Mouse (Mus musculus): ENCODE measurements around the gene Pcnp. TPM values are rescaled to one million over a fixed set of nuclear protein-coding genes. Genes with fewer than 3 reads are reported as not detected.
"Not testable (repeated sequence)": the region's sequence is repeated elsewhere in the genome, so short reads cannot be mapped to it uniquely, and the experiment has no call there.

The Pcnp gene
- total RNA-seq, 2 experiments from 2014 or later: 55.9 to 62.6 TPM

DNA sequence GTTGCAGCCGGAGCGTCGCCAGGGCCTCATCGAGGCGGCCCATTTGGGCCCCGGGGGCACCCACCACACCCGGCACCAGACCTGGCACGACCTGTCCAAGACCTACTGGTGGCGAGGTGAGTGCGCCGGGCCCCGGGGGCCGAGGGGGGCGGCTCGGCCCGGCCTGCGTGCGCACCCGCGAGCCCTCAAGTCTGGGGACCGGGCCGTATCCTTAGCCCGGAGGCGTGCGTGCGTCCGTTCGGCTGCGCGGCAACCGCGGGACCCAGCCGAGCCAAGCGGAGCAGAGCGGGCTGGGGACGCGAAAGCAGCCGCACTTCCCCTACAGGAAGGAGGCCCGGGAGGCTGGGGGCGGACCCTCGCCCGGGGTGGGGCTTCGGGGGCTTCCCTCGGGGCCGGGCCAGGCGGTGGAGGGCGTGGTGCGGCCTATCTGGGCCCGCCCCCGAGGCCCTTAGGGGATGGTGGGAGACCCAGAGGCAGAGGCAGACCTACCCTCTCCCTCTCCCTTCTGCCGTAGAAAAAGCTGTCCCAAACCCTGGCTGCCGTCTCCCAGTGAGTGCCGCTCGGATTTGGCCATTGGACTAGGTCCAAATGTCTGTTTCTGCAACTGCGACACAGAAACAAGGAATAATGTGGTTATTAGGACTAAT lies 55.2 kb downstream of the Pcnp start:
- Histone ChIP-seq H3K27ac (peak overlapping the region; percentile 96), H3K4me3 (peak overlapping the region; percentile 93)
- TF ChIP-seq CTCF (IDR thresholded peaks at IDR 0.05): no peak
- peak; percentile 96 for DNase-seq
- intact Hi-C loops (cut with DNase I): loop anchor here (2.0 to 5.0 kb wide), 2 partner anchors 54 to 103 kb away; partner anchors contain the start of gene Pcnp

DNA sequence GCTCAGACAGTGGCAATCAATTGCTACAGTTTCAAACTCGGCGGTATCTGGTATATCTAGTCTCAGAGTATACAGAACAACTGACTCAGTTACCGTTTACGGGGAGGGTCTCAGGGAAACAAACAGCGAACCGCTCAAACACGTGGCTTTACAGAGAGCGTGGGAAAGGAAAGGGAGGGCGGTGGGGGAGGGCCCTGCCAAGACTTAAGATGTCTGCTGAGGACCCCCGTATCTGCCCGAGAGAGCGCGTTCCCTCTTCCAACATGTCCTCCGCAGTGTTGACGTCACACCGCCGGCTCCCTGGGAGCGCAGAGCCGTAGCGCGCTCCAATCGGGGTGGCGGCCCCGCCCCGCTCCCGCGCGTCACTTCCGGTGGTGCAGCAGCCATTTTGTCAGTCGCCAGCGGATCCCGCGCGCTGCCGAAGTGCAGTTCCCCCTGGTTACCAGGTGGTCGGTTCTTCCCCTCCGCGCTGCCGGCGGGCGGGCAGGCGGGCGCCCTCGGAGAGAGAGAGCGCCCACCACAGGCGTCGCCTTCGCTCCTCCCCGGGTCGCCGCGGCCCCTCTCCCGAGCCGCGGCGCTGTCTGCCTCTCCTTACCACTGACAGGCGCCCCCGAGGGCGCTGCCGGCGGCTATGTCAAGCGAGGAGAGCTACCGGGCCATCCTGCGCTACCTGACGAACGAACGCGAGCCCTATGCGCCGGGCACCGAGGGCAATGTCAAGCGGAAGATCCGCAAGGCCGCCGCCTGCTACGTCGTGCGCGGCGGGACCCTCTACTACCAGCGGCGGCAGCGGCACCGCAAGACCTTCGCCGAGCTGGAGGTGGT lies 55.9 kb downstream of the Pcnp start, which contains the start of gene Zbtb11:
Zbtb11 (plus strand) TSS at position 453 of the 825 bp plus-strand sequence.
- peak within 1 kb of the TSS; percentile 93 for H3K4me3 ChIP-seq
- intact Hi-C loops (cut with DNase I): loop anchor here (2.0 to 5.0 kb wide), 2 partner anchors 55 to 104 kb away; partner anchors contain the start of gene Pcnp
- peak; percentile 29; the same call in 1 of the 2 replicates for TF ChIP-seq CTCF (IDR thresholded peaks at IDR 0.05)
- DNase-seq: peak; percentile 100
- peak within 1 kb of the TSS; percentile 96 for H3K27ac ChIP-seq

DNA sequence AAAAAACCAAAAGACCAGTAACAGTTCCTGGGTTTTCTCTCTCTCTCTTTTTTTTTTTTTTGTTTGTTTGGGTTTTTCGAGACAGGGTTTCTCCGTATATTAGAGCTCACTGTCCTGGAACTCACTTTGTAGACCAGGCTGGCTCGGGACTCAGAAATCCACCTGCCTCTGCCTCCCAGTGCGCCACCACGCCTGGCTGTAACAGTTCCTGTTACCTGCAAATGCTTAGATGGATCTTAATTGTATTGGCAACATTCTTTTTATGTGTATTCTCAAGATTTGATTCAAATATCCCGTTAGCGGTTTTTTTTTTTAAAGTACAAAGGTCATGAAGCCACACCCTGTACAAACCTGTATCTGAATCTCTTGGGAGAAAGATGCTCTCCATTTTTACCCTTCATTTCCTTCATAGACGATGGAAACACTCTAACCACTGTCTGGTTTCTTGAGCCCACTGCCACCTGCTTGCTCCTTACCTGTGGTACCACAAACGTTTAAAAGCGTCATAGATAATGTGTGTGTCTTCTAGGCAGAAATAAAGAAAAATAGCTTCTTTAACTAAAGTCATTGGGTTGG lies 56.8 kb downstream of the Pcnp start:
- H3K27ac ChIP-seq: peak overlapping the region; percentile 96
- intact Hi-C loops (cut with DNase I): loop anchor here (5.0 kb wide), 1 partner anchor 105 kb away; no protein-coding TSS in a partner anchor
- no peak for TF ChIP-seq CTCF (IDR thresholded peaks at IDR 0.05)
- DNase-seq: no peak
- peak overlapping the region; percentile 93 for H3K4me3 ChIP-seq

DNA sequence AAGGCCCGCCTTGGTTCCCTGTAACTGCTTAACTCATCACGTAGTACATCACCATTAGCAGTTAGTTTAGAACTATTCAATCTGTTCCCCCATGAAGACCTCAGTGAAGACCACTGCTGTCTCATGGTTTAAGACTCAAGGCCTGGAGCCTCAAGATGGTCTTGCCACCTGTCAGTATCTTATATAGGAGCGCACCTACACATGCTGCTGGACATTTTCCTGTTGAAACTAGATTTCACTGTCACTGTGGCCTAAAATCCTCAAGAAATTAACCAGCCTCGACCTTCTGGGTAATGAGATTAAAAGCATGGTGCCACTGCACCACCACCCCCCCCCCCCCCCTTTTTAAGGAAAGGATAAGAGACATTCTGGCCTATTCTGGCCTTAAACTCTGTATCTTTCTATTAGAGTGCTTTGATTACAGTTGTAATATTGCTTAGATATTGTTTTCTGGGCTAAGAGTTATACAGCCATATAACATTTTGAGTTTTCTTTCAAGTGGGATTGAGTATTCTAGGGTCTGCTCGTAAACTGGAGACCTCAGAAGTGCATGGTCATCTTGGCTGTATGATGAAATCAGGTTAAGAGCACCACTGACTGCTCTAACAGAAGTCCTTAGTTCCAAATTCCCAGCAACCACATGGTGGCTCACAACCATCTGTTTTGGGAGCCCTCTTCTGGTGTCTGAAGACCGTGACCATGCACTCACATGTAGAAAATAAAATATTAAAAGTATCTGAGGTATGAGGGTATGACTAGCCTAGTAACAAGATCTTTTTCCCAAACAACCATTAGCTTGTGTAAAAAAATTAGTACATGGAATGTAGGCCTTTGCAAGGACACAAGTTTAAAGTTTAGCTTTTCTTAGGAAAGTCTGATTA lies 57.6 kb downstream of the Pcnp start:
- Histone ChIP-seq H3K27ac (no peak overlapping the region), H3K4me3 (no peak overlapping the region; the same call in 1 of the 2 replicates)
- intact Hi-C loops (cut with DNase I): loop anchor here (5.0 kb wide), 1 partner anchor 105 kb away; no protein-coding TSS in a partner anchor
- no peak for TF ChIP-seq CTCF (IDR thresholded peaks at IDR 0.05)
- DNase-seq: no peak

DNA sequence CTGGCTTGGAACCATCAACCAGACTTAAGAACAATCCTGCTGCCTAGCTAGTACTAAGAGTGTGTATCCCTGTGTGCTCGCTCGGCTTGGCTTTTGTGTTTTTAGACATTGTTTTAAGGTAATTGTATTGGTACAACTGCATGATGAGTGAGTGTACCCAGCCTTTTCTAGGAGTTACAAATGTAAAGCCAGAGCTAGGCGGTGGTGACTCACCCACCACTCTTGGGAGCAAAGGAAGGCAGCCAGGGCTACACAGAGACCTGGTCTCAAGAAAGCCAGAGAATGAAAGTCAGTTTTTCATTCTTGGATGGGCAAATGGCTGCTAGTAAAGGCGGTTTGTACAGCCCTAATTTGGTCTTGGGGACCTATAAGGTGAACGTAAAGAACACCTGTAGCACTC lies 59.1 kb downstream of the Pcnp start:
- Histone ChIP-seq H3K27ac (no peak overlapping the region), H3K4me3 (no peak overlapping the region)
- no peak for DNase-seq
- no peak for TF ChIP-seq CTCF (IDR thresholded peaks at IDR 0.05)
- intact Hi-C loops (cut with DNase I): loop anchor here (5.0 kb wide), 1 partner anchor 107 kb away; no protein-coding TSS in a partner anchor

DNA sequence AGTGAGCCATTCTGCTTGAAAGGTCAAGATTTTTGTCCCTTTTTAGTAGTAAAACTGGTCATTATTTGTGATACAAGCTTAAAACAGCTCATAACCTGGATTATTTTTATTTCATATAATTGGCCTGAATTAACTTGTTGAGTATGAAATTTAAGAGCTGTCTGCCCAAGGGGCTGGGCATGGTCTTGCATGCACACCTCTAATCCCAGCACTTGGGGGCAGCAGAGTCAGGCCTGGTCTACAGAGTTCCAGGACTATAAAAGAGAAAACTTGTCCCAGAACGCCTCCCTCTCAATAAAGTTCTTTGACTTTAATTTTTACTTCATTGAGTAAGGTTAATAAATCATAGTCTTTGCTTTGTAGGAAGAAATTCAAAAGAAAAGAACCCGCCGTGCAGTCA lies 60.4 kb downstream of the Pcnp start:
- H3K27ac ChIP-seq: peak overlapping the region; percentile 35; the same call in 1 of the 2 replicates
- H3K4me3 ChIP-seq: 0 out of 2 replicates have a peak overlapping the region, but pooled peaks have one; percentile 4
- DNase-seq: peak; percentile 53
- peak; percentile 74 for TF ChIP-seq CTCF (IDR thresholded peaks at IDR 0.05)
- intact Hi-C loops (cut with DNase I): no loop called here

DNA sequence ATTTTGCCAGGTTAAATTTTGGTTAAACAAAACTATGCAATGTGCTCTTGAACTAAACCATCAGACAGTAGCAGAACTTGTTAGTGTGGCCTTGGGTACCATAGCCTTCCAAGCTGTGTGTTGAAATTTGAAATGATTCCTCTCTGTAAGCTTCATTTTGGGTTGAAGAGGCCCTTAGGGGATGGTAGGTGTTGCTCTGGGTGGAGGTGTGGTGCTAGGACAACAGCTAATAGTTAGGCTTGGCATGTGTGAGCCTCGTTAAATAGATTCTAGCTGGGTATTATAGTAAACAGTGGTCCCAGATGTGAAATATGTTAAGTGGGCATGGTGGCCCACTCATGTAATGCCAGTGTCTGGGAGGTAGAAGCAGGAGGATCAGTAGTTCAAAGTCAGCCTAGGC lies 62.3 kb downstream of the Pcnp start:
- DNase-seq: no peak
- intact Hi-C loops (cut with DNase I): no loop called here
- H3K27ac ChIP-seq: peak overlapping the region; percentile 91
- H3K4me3 ChIP-seq: peak overlapping the region; percentile 83
- TF ChIP-seq CTCF (IDR thresholded peaks at IDR 0.05): no peak

DNA sequence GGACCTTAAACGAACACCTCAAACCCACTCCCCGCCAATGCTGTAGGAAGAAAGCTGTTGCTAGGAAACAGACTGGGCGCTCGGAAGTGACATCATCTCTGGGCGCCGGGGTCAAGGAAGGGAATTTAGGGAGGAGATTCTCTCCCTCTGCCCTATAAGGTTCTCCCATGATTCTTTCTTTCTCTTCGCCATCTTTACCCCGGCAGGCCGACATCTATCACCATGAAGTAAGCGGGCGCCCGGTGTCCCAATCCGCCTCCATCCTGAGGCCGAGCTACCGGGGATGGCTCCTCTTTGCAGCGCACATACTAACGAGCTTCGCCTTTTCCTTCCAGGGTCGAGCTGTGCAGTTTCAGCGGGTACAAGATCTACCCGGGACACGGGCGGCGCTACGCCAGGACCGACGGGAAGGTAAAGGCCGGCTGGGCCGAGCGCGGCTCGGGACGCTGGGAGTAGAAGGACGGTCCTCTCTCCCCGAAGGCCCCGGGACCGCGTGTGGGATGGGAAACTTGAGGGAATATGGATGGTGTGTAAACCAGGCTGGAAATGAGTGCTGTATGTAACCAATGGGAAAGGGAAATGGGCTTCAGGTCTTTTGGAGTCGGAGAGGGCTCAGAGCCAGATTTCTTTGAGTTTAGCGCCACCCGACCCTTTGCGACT lies 63.2 kb downstream of the Pcnp start, which contains the start of gene Rpl24:
Rpl24 (plus strand) TSS at position 64 of the 660 bp plus-strand sequence.
- intact Hi-C loops (cut with DNase I): no loop called here
- peak; percentile 95 for DNase-seq
- TF ChIP-seq CTCF (IDR thresholded peaks at IDR 0.05): no peak
- H3K27ac ChIP-seq: peak within 1 kb of the TSS; percentile 91
- H3K4me3 ChIP-seq: peak within 1 kb of the TSS; percentile 83

DNA sequence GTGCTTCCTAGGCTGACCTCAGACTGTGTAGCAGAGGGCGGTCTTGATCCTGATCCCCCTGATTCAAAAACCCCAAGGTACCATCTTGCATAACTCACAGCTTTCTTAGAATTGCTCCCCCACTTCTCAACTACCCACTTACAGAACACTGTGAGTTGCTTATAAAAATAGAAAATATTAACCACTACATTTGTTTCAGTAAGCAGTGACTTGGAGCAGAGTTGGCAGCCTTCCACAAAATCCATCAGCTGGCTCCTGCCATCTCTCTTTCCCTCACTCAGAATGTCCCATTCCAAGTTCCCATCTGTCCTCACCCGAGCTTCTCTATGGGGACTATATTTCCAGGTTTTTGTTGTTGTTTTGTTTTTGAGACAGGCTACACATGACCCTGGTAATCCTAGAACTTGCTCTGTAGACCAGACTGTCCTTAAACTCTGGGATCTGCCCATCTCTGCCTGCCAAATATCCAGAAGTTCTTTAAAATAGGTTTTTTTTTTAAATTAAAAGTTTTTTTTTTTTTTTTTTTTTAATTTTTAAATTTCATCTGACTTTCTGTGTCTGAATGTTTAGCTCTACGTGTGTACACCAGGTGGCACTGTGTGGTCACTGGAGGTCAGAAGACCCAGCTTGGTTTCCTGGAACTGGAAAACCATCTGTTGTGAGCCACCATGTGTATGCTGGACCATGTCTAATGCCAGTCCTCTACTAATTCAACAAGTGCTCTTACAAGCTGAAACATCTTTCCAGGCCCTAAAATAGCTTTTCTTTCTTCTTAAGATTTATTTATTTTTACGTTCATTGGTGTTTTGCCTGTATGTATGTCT lies 65.2 kb downstream of the Pcnp start:
- H3K4me3 ChIP-seq: no peak overlapping the region
- H3K27ac ChIP-seq: no peak overlapping the region; the same call in 1 of the 2 replicates
- intact Hi-C loops (cut with DNase I): loop anchor here (2.0 kb wide), 1 partner anchor 100 kb away; no protein-coding TSS in a partner anchor
- peak; percentile 66 for TF ChIP-seq CTCF (IDR thresholded peaks at IDR 0.05)
- peak; percentile 45 for DNase-seq

DNA sequence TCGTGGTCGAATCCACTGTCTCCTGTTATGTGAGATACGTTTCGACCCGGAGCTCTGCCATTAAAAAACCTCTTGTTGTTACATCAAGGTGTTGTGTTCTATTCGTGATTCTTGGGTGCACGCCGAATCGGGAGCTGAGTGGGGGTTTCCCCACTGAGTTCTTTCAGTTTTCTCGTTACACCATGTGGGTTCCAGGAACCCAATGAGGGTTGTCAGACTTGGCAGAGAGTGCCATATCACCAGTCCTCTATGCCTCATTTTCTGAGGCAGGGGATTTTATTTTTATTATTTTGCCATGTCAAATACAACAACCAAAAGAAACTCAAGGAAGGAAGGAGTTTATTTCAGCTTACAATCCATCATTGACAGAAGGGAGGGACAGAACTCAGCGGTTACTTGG lies 66.5 kb downstream of the Pcnp start:
- H3K27ac ChIP-seq; intact Hi-C loops (cut with DNase I); DNase-seq; H3K4me3 ChIP-seq: not testable (repeated sequence)

Small RNA genes lying within 50 kb of the gene (microRNA-seq; reads per million reads assigned to microRNA genes)
- not detected for gene Gm24047

Other genes with a start within 250 kb of the Pcnp start
- gene Nfkbiz, start 190.8 kb downstream of the Pcnp start, total RNA-seq (2021): 1 to 10 TPM; 1.1 TPM
- gene Nxpe3, start 134.5 kb downstream of the Pcnp start, total RNA-seq (2021): under 1 TPM; 0.39 to 0.56 TPM
- 1 to 10 TPM; 5.8 to 6.3 TPM for gene Cep97, start 94.9 kb downstream of the Pcnp start, total RNA-seq (2021)
- 100 to 1,000 TPM; 585 to 675 TPM for gene Rpl24, start 63.5 kb downstream of the Pcnp start, total RNA-seq (2021)
- 10 to 100 TPM; 12.4 to 13.0 TPM for gene Zbtb11, start 55.9 kb downstream of the Pcnp start, total RNA-seq (2021)
- gene Trmt10c, start 8.1 kb upstream of the Pcnp start, total RNA-seq (2021): 10 to 100 TPM in 1 of 2 experiments, 1 to 10 TPM in 1; 8.4 to 10.2 TPM
- gene Senp7, start 18.6 kb upstream of the Pcnp start, total RNA-seq (2021): 10 to 100 TPM; 10.9 to 14.6 TPM
- under 1 TPM; 0.05 to 0.17 TPM for gene Impg2, start 174.6 kb upstream of the Pcnp start, total RNA-seq (2021)

All from gastrocnemius, adult 2 months (tissue).